Mouse (Mus musculus) hindbrain, embryonic 14.5 days (tissue): ENCODE measurements around the gene Slc38a1. TPM values are rescaled to one million over a fixed set of nuclear protein-coding genes. Genes with fewer than 3 reads are reported as not detected.

ENCODE experiments used
- ATAC-seq: fragments of 200-750 bp; cut with Nextera tagmentation; 2 replicates; pipeline ENCODE4 v1.8.0; 2017; ENCODE audit warnings: moderate number of reproducible peaks, mild to moderate bottlenecking, moderate TSS enrichment, moderate library complexity; ENCODE audit not compliant: low FRiP score
- DNase-seq: peaks from one replicate; pipeline ENCODE4 v3.0.0-alpha.2; 2015; ENCODE audit warnings: low spot score
- H3K27ac ChIP-seq: fragments of 300-500 bp; sonication (generic); 2 replicates; pipeline ENCODE4 v1.5.1; 2014; ENCODE audit warnings: mild to moderate bottlenecking, moderate library complexity
- H3K27me3 ChIP-seq: fragments of 300-500 bp; sonication (generic); 2 replicates; pipeline ENCODE4 v1.6.1; 2014; ENCODE audit warnings: mild to moderate bottlenecking, low read length, mixed read lengths; ENCODE audit not compliant: control insufficient read depth, insufficient read depth
- H3K36me3 ChIP-seq: fragments of 300-500 bp; sonication (generic); replicated peaks from 2 replicates; pipeline ENCODE4 v1.6.1; 2014; ENCODE audit not compliant: control insufficient read depth, insufficient read depth
- H3K4me1 ChIP-seq: fragments of 300-500 bp; sonication (generic); replicated peaks from 2 replicates; pipeline ENCODE4 v1.6.1; 2014; ENCODE audit warnings: antibody characterized with exemption, low read length, mixed read lengths; ENCODE audit not compliant: control insufficient read depth, insufficient read depth
- H3K4me2 ChIP-seq: fragments of 300-500 bp; sonication (generic); replicated peaks from 2 replicates; pipeline ENCODE4 v1.6.1; 2014; ENCODE audit warnings: mild to moderate bottlenecking, moderate library complexity
- H3K4me3 ChIP-seq: fragments of 300-500 bp; sonication (generic); replicated peaks from 2 replicates; pipeline ENCODE4 v1.5.1; 2014; ENCODE audit warnings: mild to moderate bottlenecking, low read length
- H3K9ac ChIP-seq: fragments of 300-500 bp; sonication (generic); 2 replicates; pipeline ENCODE4 v1.6.1; 2014
- H3K9me3 ChIP-seq: fragments of 300-500 bp; sonication (generic); 2 replicates; pipeline ENCODE4 v1.6.1; 2016; ENCODE audit warnings: low read length; ENCODE audit not compliant: control insufficient read depth
- whole genome bisulfite sequencing: fragments of 180-500 bp; shearing (Covaris S2); extraction: QIAGEN DNeasy Blood & Tissue Kit; methylation state at CpG from one replicate; pipeline ENCODE4 v1.1.7; 2014; 5-methylcytosine and 5-hydroxymethylcytosine counted together
- polyA plus RNA-seq: library from polyadenylated mRNA; unstranded; fragments of >200 nt; fragmentation: Nextera tagmentation; extraction: Ambion mirVana; gene quantifications from 2 replicates; pipeline ENCODE4 v1.2.1, GENCODE M21; 2014

The Slc38a1 gene
- polyA plus RNA-seq, 1 experiment from 2014 or later: 133 TPM

DNA sequence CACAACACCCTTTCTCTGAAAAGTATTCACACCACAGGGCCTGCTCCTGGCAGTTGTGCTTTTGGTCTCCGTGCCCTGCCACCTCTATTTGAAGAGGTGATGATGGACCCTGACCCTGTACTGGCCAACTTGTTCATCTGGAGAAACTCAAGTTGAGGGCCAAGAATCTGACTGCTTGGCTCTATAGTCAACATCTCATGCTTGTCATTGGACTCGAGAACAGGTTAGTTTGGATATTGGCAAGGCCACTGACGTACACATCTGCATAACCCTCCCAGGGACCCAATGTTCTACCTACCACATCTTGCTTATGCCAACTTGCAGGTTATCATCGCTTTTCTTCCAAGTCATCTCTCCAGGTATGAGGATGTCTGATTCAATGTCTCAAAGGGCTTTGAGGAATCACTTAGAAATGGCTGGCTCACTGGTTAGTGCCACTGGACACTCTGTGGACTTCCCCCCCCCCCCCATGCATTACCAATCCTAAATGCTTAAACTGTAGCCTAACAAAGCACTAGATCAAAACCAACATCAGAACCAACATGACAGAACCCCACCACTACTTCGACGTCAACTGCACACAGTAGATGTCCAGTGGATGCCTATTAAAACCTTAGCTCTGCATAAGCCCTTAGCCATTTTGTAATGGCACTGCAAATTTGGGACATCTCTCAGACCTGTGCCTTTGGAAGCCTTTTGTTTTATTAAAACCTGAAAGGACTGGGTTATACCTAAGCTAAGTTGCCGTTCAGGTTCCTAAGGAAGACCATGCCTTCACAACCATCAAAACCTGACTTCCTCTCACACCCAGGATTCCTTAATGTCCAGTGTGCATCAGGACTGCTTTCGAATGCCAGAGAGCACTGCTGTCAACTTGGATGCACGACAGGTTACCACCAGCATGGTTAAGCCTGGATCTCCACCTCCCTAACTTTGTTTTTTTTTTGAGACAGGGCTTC is 43.8 kb upstream of the Slc38a1 start:
- Histone ChIP-seq H3K27ac (no peak overlapping the region), H3K9ac (no peak overlapping the region), H3K9me3 (no peaks in the 10 kb centered on the region), H3K4me2 (no peak overlapping the region), H3K4me3 (no peak overlapping the region), H3K27me3 (no peaks in the 10 kb centered on the region), H3K36me3 (peaks cover 45% of the 10 kb centered on the region), H3K4me1 (no peaks in the 10 kb centered on the region)
- ATAC-seq (no peak), DNase-seq (no peak)
- 83% methylated on average over 9 of the region's 9 CpGs for WGBS

GRCm38 (mm10) chr15:96685273-96685672 is 42.6 kb upstream of the Slc38a1 start:
- Histone ChIP-seq H3K4me3 (no peak overlapping the region), H3K4me2 (no peak overlapping the region), H3K27ac (no peak overlapping the region), H3K27me3 (no peaks in the 10 kb centered on the region), H3K4me1 (no peaks in the 10 kb centered on the region), H3K36me3 (peaks cover 33% of the 10 kb centered on the region), H3K9me3 (no peaks in the 10 kb centered on the region), H3K9ac (no peak overlapping the region)
- no peak for ATAC-seq
- no peak for DNase-seq
- 73% methylated on average over 6 of the region's 6 CpGs for WGBS

- H3K4me1 ChIP-seq: no peaks in the 10 kb centered on the region
- no peak overlapping the region for H3K9ac ChIP-seq
- ATAC-seq (no peak), DNase-seq (no peak)
- no peak overlapping the region for H3K4me2 ChIP-seq
- no peaks in the 10 kb centered on the region for H3K9me3 ChIP-seq
- H3K4me3 ChIP-seq: no peak overlapping the region
- H3K27me3 ChIP-seq: no peaks in the 10 kb centered on the region
- WGBS: 50% methylated on average over 11 of the region's 11 CpGs
- H3K27ac ChIP-seq: no peak overlapping the region
- peaks cover 25% of the 10 kb centered on the region for H3K36me3 ChIP-seq
Measured at GRCm38 (mm10) chr15:96684132-96684830, 41.6 kb upstream of the Slc38a1 start.

DNA sequence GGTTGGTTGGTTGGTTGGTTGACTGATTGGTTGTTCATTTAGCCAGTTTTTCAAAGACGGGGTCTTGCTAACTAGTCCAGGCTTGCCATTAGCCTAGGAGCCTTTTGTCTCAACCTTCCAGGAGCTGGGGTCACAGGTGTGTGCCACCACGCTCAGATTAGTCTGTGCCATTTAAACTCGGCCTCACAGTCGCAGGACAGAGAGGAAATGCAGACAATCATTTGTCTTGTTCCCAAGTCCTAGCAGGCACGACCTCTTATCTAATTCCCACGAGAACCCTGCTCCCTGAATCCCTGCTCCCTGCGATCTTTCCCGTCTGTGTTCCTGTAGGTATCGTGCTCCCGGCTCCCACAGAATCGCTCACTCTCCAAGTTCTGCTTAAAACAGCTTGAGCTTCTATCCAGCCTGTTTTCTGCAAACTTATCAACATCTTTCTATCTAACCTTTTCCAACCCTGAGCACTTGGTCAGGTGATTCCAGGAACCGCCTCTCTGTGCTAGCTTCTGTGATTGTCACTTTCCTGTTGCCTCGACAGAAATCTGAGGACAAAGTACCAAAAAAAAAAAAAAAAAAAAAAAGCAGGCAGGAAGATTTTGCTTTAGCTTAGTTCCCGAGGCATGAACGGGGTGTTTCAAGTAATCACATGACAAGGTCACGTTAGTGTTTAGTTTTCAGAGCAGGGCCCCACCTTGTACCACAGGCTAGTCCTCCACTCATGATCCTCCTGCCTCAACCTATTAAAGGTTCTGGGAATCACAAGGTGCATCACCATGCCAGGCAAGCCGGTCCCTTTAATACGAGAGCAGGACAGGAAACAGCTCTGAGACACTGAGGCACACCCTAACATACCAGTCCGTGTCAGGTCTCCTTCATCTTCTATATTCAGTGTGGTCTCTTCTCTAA is 36.4 kb upstream of the Slc38a1 start:
- Histone ChIP-seq H3K4me2 (no peak overlapping the region), H3K9ac (no peak overlapping the region), H3K27ac (no peak overlapping the region), H3K4me1 (no peaks in the 10 kb centered on the region), H3K27me3 (no peaks in the 10 kb centered on the region), H3K4me3 (no peak overlapping the region), H3K36me3 (no peaks in the 10 kb centered on the region), H3K9me3 (no peaks in the 10 kb centered on the region)
- DNase-seq (no peak), ATAC-seq (no peak)
- 73% methylated on average over 19 of the region's 19 CpGs for WGBS

GRCm38 (mm10) chr15:96676518-96676917 is 33.8 kb upstream of the Slc38a1 start:
- Histone ChIP-seq H3K4me3 (no peak overlapping the region), H3K36me3 (no peaks in the 10 kb centered on the region), H3K27ac (no peak overlapping the region), H3K9ac (no peak overlapping the region), H3K27me3 (no peaks in the 10 kb centered on the region), H3K4me2 (no peak overlapping the region), H3K9me3 (no peaks in the 10 kb centered on the region), H3K4me1 (no peaks in the 10 kb centered on the region)
- peak; percentile 54 for DNase-seq
- ATAC-seq: no peak
- 49% methylated on average over 10 of the region's 10 CpGs for WGBS

- H3K4me3 ChIP-seq: no peak overlapping the region
- DNase-seq (no peak), ATAC-seq (no peak)
- H3K4me2 ChIP-seq: no peak overlapping the region
- H3K9ac ChIP-seq: no peak overlapping the region
- H3K4me1 ChIP-seq: no peaks in the 10 kb centered on the region
- no peak overlapping the region for H3K27ac ChIP-seq
- no peaks in the 10 kb centered on the region for H3K9me3 ChIP-seq
- H3K27me3 ChIP-seq: no peaks in the 10 kb centered on the region
- WGBS: 83% methylated on average over 15 of the region's 15 CpGs
- no peaks in the 10 kb centered on the region for H3K36me3 ChIP-seq
Measured at GRCm38 (mm10) chr15:96675744-96676143, 33.0 kb upstream of the Slc38a1 start.

DNA sequence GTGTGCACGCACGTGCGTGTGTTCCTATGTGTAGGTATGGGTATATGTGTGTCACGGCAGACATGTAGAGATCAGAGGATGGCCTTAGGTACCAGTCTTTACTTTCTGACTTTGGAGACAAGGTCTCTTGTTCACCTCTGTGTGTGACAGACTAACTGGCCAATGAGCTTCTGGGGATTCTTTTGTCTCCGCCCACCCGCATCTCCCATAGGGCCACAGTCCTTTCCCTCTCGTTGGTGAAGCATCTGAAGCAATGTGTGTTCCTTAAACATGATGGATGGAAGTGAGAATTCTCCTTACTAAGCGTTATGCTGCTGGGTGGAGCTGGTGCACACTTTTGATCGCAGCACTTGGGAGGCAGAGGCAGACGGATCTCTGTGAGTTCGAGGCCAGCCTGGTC is 32.3 kb upstream of the Slc38a1 start:
- no peaks in the 10 kb centered on the region for H3K36me3 ChIP-seq
- H3K27me3 ChIP-seq: no peaks in the 10 kb centered on the region
- DNase-seq (no peak), ATAC-seq (no peak)
- no peaks in the 10 kb centered on the region for H3K4me1 ChIP-seq
- H3K4me2 ChIP-seq: no peak overlapping the region
- no peak overlapping the region for H3K27ac ChIP-seq
- H3K4me3 ChIP-seq: no peak overlapping the region
- no peaks in the 10 kb centered on the region for H3K9me3 ChIP-seq
- 89% methylated on average over 11 of the region's 11 CpGs for WGBS
- no peak overlapping the region for H3K9ac ChIP-seq

DNA sequence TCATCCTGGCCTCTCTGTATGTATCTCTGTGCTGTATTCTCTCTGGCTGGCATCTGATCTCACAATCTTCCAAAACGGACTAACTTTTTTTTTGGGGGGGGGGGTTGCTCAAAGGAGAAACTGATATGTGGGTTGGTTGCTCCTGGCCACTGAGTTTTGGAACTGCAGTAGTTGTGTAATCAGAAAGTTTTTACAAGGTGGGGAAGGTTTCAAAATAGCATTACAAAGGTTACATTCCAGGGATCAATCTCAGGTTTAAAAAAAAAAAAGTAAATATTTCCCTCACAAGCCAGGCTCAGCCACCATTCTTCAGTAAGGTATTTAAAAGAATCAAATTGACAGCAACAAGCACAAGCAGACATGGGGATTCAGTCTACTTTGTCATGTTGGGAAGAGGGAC is 31.4 kb upstream of the Slc38a1 start:
- DNase-seq (no peak), ATAC-seq (no peak)
- H3K4me2 ChIP-seq: no peak overlapping the region
- H3K27ac ChIP-seq: no peak overlapping the region
- no peaks in the 10 kb centered on the region for H3K36me3 ChIP-seq
- H3K9ac ChIP-seq: no peak overlapping the region
- no peaks in the 10 kb centered on the region for H3K9me3 ChIP-seq
- H3K4me1 ChIP-seq: no peaks in the 10 kb centered on the region
- 77% methylated on average over 1 of the region's 1 CpGs for WGBS
- H3K27me3 ChIP-seq: no peaks in the 10 kb centered on the region
- H3K4me3 ChIP-seq: no peak overlapping the region

- H3K27ac ChIP-seq: no peak overlapping the region
- no peak overlapping the region for H3K9ac ChIP-seq
- H3K4me2 ChIP-seq: no peak overlapping the region
- ATAC-seq (no peak), DNase-seq (no peak)
- H3K9me3 ChIP-seq: no peaks in the 10 kb centered on the region
- H3K36me3 ChIP-seq: no peaks in the 10 kb centered on the region
- no peak overlapping the region for H3K4me3 ChIP-seq
- no peaks in the 10 kb centered on the region for H3K27me3 ChIP-seq
- H3K4me1 ChIP-seq: no peaks in the 10 kb centered on the region
- WGBS: 91% methylated on average over 6 of the region's 6 CpGs
Measured at GRCm38 (mm10) chr15:96669721-96670120, 27.0 kb upstream of the Slc38a1 start.
